Mouse (Mus musculus): Measurements from ENCODE around the gene Hoxd9.

Gene Hoxd9

DNA sequence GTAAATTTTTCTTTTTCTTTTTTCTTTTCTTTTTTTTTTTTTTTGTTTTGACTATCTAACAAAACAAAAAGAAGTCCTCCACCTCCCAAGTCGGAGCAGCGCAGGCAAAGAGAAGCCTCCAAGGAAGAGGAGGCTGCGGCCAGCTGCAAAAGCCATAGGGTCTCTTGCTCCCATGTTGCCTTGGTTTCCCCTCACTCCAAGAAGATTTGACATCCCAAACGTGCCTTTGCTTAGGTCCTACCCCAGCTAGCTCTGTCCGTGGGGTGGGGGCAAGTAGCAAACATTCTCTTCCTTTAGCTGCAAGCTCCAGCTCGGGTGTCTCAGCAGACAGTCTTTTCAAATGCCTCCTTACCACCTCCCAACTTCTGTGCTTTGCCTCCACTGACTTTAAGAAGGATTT, 36.2 kb downstream of the Hoxd9 start:
- no peak for DNase-seq (ENCODE audit: low spot score)

DNA sequence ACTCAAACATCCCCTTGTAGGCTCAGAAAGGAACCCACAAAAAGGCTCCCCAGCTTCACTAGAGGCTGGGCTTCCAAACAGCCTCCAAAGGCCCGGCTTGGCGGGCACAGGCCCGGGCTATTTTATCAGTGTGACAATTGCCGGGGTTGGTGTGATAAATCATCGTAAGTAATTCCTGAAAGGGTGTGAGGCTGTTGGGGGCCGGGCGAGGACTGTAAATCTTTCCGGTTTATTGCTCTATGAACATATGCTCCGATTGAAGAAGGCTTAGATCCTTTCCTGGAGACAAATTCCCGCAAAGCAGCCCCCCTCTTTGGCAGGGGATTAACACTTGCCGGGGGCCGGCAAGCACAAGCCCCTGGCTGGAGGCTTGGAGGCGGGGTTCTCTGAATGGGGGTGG, 36.9 kb downstream of the Hoxd9 start:
- no peak for DNase-seq (ENCODE audit: low spot score)

- no peak for DNase-seq (ENCODE audit: low spot score)
These were observed 37.7 kb downstream of the Hoxd9 start for GRCm38 (mm10) chr2:74734996-74735811.

- DNase-seq (ENCODE audit: low spot score) = no peak
These were observed 38.5 kb downstream of the Hoxd9 start for GRCm38 (mm10) chr2:74735851-74736687.

DNA sequence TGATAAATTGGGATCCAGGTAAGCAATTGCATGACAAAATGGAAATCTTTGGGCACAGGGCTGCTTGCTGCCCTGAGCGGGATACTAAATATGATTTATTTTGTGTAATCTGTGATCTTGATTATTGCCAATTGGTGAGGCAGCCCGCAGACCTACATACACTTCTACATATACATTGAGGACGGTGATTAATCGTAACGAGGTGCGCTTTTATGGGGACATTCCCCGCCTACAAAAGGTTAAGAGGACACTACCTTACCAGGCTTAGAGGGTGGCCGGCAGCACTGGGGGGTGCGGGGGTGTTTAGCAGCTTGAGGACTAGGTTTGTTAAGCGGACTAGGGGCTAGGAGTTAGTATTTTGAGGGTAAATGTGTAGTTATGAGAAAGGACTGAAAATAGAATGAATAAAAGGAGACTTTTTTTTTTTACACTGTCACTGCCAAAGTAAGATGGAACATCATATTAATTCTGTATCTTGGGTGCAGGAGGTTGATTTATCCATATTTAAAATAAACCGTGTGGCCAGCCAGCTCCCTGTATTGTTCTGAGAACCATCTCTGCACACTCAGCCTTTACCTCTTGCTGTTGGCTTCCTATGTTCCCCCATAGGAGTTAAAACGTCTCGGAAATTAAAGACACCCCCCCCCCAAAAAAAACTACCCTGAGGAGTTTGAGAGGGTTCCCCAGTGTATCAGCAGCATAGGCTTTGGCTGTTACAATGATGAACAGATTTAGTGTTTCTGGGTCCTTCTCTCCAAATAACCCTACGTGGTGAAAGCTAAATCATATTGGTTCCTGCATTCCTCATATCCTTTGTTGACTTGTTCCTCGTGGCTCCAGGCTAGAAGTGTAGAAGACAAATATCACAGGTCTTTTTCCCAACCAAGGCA, 39.4 kb downstream of the Hoxd9 start:
- DNase-seq (ENCODE audit: low spot score) = no peak

DNA sequence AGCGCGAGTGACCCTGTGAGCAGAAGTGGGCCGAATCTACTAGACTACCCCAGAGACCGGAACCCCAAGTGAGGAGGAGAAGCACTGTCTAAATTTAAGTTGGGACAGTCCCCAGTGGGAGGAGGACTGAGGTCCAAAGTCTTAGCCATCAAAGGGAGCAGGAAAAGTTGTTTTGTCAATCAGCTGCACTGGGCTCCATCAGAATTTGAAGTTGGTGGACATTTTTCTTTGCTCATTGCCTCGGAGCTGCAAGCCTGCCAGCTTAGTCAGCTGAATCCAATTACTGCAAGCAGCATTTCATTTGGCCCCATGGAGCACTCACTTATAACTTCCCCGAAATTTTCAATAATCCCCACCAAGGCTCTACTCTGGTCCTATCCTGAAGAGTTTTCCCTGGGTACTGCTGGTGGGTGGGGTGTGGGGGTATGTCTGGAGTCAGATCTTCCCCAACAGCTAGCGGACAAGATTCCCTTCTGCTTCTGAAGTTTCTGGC, 40.1 kb downstream of the Hoxd9 start:
- DNase-seq (ENCODE audit: low spot score) = no peak

GRCm38 (mm10) chr2:74738623-74739475, 41.3 kb downstream of the Hoxd9 start:
- no peak for DNase-seq (ENCODE audit: low spot score)

GRCm38 (mm10) chr2:74739476-74739800, 41.9 kb downstream of the Hoxd9 start:
- DNase-seq (ENCODE audit: low spot score) = no peak

- DNase-seq (ENCODE audit: low spot score) = no peak
These were observed 42.3 kb downstream of the Hoxd9 start for GRCm38 (mm10) chr2:74739869-74740268.

DNA sequence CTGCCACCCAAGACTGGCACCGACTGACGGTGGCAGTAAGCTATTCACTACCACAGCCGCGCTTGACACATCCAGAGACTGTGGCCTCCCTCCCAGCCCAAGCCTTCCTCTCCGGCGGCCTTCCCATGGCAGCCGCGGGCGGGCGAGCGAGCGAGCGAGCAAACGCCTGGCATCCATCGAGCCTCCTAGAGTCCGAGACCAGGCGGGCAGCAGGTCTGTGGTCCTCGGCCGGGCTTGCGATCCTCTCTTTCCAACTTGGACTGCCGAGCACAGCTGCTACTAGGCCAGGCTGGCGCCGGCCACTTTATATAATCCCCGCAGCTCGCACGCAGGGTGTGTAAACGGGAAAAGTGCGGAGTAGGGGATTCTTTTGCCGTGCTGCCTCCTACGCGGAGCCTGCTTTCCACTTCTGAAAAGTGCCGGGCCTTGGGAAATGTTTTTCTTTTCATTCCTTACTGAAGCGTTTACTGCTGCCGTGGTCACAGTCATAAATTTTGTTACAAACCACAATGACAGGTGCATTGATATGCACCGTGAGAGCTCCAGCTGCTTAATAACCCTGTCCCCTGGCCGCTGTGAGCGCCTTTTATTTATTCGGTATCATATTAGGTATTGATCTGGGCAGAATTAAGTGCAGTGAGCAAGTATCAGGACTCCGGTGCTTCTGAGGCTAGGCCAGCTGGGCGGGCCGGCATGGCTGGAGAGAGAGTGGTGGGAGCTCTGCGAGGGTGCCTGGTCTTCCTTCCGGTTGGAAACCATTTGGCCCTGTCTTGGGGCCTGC, 43.0 kb downstream of the Hoxd9 start:
- no peak for DNase-seq (ENCODE audit: low spot score)

GRCm38 (mm10) chr2:74741252-74741978, 43.9 kb downstream of the Hoxd9 start:
- no peak for DNase-seq (ENCODE audit: low spot score)

- DNase-seq (ENCODE audit: low spot score) = no peak
These were observed 44.4 kb downstream of the Hoxd9 start for GRCm38 (mm10) chr2:74741979-74742277.

- no peak for DNase-seq (ENCODE audit: low spot score)
These were observed 48.2 kb downstream of the Hoxd9 start for GRCm38 (mm10) chr2:74745540-74746297.

DNA sequence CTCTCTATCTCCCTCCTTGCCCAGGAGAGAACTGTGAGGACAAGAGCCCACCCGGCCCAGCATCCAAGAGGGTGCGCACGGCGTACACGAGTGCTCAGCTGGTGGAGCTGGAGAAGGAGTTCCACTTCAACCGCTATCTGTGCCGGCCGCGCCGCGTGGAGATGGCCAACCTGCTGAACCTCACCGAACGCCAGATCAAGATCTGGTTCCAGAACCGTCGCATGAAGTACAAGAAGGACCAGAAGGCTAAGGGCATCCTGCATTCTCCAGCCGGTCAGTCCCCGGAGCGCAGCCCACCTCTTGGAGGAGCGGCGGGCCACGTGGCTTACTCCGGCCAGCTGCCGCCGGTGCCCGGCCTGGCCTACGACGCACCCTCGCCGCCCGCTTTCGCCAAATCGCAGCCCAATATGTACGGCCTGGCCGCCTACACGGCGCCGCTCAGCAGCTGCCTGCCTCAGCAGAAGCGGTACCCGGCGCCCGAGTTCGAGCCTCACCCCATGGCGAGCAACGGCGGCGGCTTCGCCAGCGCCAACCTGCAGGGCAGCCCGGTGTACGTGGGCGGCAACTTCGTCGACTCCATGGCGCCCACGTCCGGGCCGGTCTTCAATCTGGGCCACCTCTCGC, 48.9 kb downstream of the Hoxd9 start:
- no peak for DNase-seq (ENCODE audit: low spot score)

GRCm38 (mm10) chr2:74747006-74747405, 49.5 kb downstream of the Hoxd9 start:
- no peak for DNase-seq (ENCODE audit: low spot score)

GRCm38 (mm10) chr2:74747661-74748141, 50.2 kb downstream of the Hoxd9 start:
- DNase-seq (ENCODE audit: low spot score) = no peak

- no peak for DNase-seq (ENCODE audit: low spot score)
These were observed 51.0 kb downstream of the Hoxd9 start for GRCm38 (mm10) chr2:74748436-74748995.
